Mouse (Mus musculus) liver, embryonic 15.5 days (tissue): ENCODE results near the gene Zfp266. TPM values are rescaled to one million over a fixed set of nuclear protein-coding genes. Genes with fewer than 3 reads are reported as not detected.
A peak's percentile ranks its signal among the peaks of the same experiment; 100 is the strongest.
"Not testable (repeated sequence)": the region's sequence is repeated elsewhere in the genome, so short reads cannot be mapped to it uniquely, and the experiment has no call there.

Experiments
- ATAC-seq: fragments of 200-750 bp; cut with Nextera tagmentation; 2 replicates; pipeline ENCODE4 v1.8.0; 2017; ENCODE audit warnings: moderate number of reproducible peaks, mild to moderate bottlenecking, moderate library complexity; ENCODE audit not compliant: insufficient read depth
- H3K27ac ChIP-seq: fragments of 300-500 bp; sonication (generic); replicated peaks from 2 replicates; pipeline ENCODE4 v1.5.1; 2015; ENCODE audit warnings: mild to moderate bottlenecking, inconsistent platforms
- H3K27me3 ChIP-seq: fragments of 300-500 bp; sonication (generic); 2 replicates; pipeline ENCODE4 v1.6.1; 2015; ENCODE audit warnings: mild to moderate bottlenecking, inconsistent platforms
- H3K36me3 ChIP-seq: fragments of 300-500 bp; sonication (generic); replicated peaks from 2 replicates; pipeline ENCODE4 v1.6.1; 2015; ENCODE audit warnings: moderate library complexity, mild to moderate bottlenecking, inconsistent platforms
- H3K4me1 ChIP-seq: fragments of 300-500 bp; sonication (generic); replicated peaks from 2 replicates; pipeline ENCODE4 v1.6.1; 2015; ENCODE audit warnings: inconsistent platforms
- H3K4me2 ChIP-seq: fragments of 300-500 bp; sonication (generic); 2 replicates; pipeline ENCODE4 v1.6.1; 2015; ENCODE audit warnings: moderate library complexity, mild to moderate bottlenecking, inconsistent platforms
- H3K4me3 ChIP-seq: fragments of 300-500 bp; sonication (generic); replicated peaks from 2 replicates; pipeline ENCODE4 v1.5.1; 2015; ENCODE audit warnings: mild to moderate bottlenecking, inconsistent platforms
- H3K9ac ChIP-seq: fragments of 300-500 bp; sonication (generic); 2 replicates; pipeline ENCODE4 v1.6.1; 2015; ENCODE audit warnings: moderate library complexity, mild to moderate bottlenecking, inconsistent platforms
- H3K9me3 ChIP-seq: fragments of 300-500 bp; sonication (generic); replicated peaks from 2 replicates; pipeline ENCODE4 v1.6.1; 2016; ENCODE audit warnings: inconsistent platforms
- WGBS: fragments of 180-500 bp; shearing (Covaris S2); methylation state at CpG from one replicate; pipeline ENCODE4 v1.1.7; 2015; ENCODE audit warnings: mixed read lengths; ENCODE audit not compliant: insufficient replicate concordance; 5-methylcytosine and 5-hydroxymethylcytosine counted together
- polyA plus RNA-seq: library from polyadenylated mRNA; unstranded; fragments of >200 nt; fragmentation: Nextera tagmentation; extraction: Ambion mirVana; gene quantifications from 2 replicates; pipeline ENCODE4 v1.2.1, GENCODE M21; 2015

Gene Zfp266
- polyA plus RNA-seq: 12.3 and 12.9 TPM in 2 replicates

GRCm38 (mm10) chr9:20521306-20521957, at the start of gene Zfp266:
Gene Zfp266, minus strand, starts transcription at chr9:20521417.
- whole genome bisulfite sequencing: under 1% methylated on average over 46 of the region's 46 CpGs

GRCm38 (mm10) chr9:20565326-20566030, 44.3 kb upstream of the Zfp266 start:
- H3K9ac ChIP-seq, H3K27me3 ChIP-seq, H3K9me3 ChIP-seq, H3K36me3 ChIP-seq, ATAC-seq, H3K4me2 ChIP-seq, H3K4me1 ChIP-seq, H3K4me3 ChIP-seq, H3K27ac ChIP-seq: not testable (repeated sequence)
- WGBS: 48% methylated on average over 3 of the region's 3 CpGs

More at GRCm38 (mm10) chr9:20521306-20521957, at the start of gene Zfp266:
- Histone ChIP-seq H3K4me1 (peaks cover 28% of the 10 kb centered on the region), H3K27ac (peak within 1 kb of the TSS; percentile 88), H3K36me3 (0 out of 2 replicates have a peak, but pooled peaks cover 5% of the 10 kb centered on the region), H3K4me2 (peak within 1 kb of the TSS; percentile 81), H3K9me3 (no peaks in the 10 kb centered on the region), H3K9ac (peak within 1 kb of the TSS; percentile 90), H3K27me3 (no peaks in the 10 kb centered on the region), H3K4me3 (peak within 1 kb of the TSS; percentile 95)
- peak; percentile 91 for ATAC-seq

- ATAC-seq: no peak
- Histone ChIP-seq H3K27ac (no peak overlapping the region), H3K27me3 (no peaks in the 10 kb centered on the region), H3K4me2 (no peak overlapping the region), H3K36me3 (no peaks in the 10 kb centered on the region), H3K9ac (no peak overlapping the region), H3K4me3 (no peak overlapping the region), H3K9me3 (no peaks in the 10 kb centered on the region), H3K4me1 (no peaks in the 10 kb centered on the region)
- 62% methylated on average over 5 of the region's 5 CpGs for WGBS
These were observed 41.0 kb upstream of the Zfp266 start for GRCm38 (mm10) chr9:20562177-20562576.

GRCm38 (mm10) chr9:20552698-20553097, 31.5 kb upstream of the Zfp266 start:
- Histone ChIP-seq H3K9ac (no peak overlapping the region), H3K4me1 (no peaks in the 10 kb centered on the region), H3K4me3 (no peak overlapping the region), H3K27ac (no peak overlapping the region), H3K36me3 (no peaks in the 10 kb centered on the region), H3K9me3 (no peaks in the 10 kb centered on the region), H3K4me2 (no peak overlapping the region), H3K27me3 (peaks cover 7% of the 10 kb centered on the region; the same call in 1 of the 2 replicates)
- ATAC-seq: no peak
- 63% methylated on average over 1 of the region's 1 CpGs for WGBS

GRCm38 (mm10) chr9:20551781-20552275, 30.6 kb upstream of the Zfp266 start:
- H3K27ac ChIP-seq: no peak overlapping the region
- ATAC-seq: no peak
- 47% methylated on average over 5 of the region's 5 CpGs for WGBS
- no peaks in the 10 kb centered on the region for H3K36me3 ChIP-seq
- no peaks in the 10 kb centered on the region for H3K9me3 ChIP-seq
- no peak overlapping the region for H3K4me3 ChIP-seq
- H3K4me1 ChIP-seq: no peaks in the 10 kb centered on the region
- no peak overlapping the region for H3K4me2 ChIP-seq
- no peak overlapping the region for H3K9ac ChIP-seq
- peaks cover 8% of the 10 kb centered on the region; the same call in 1 of the 2 replicates for H3K27me3 ChIP-seq

GRCm38 (mm10) chr9:20545151-20545550, 23.9 kb upstream of the Zfp266 start:
- Histone ChIP-seq H3K27me3 (peaks cover 18% of the 10 kb centered on the region), H3K9ac (peak overlapping the region; percentile 18; the same call in 1 of the 2 replicates), H3K4me2 (peak overlapping the region; percentile 78), H3K4me1 (peaks cover 14% of the 10 kb centered on the region), H3K4me3 (peak overlapping the region; percentile 56), H3K27ac (0 out of 2 replicates have a peak overlapping the region, but pooled peaks have one; percentile 51), H3K36me3 (no peaks in the 10 kb centered on the region), H3K9me3 (no peaks in the 10 kb centered on the region)
- 11% methylated on average over 8 of the region's 8 CpGs for WGBS
- no peak for ATAC-seq

GRCm38 (mm10) chr9:20544070-20544821, 23.0 kb upstream of the Zfp266 start:
- 5% methylated on average over 43 of the region's 43 CpGs for WGBS

GRCm38 (mm10) chr9:20543496-20543895, 22.3 kb upstream of the Zfp266 start:
- Histone ChIP-seq H3K9ac (no peak overlapping the region), H3K36me3 (no peaks in the 10 kb centered on the region), H3K4me3 (no peak overlapping the region), H3K27ac (no peak overlapping the region), H3K27me3 (peaks cover 18% of the 10 kb centered on the region), H3K4me1 (peaks cover 14% of the 10 kb centered on the region), H3K4me2 (peak overlapping the region; percentile 78), H3K9me3 (no peaks in the 10 kb centered on the region)
- 40% methylated on average over 6 of the region's 6 CpGs for WGBS
- no peak for ATAC-seq

More at GRCm38 (mm10) chr9:20544070-20544821, 23.0 kb upstream of the Zfp266 start:
- Histone ChIP-seq H3K4me1 (peaks cover 14% of the 10 kb centered on the region), H3K4me2 (peak overlapping the region; percentile 78), H3K9ac (peak overlapping the region; percentile 18; the same call in 1 of the 2 replicates), H3K27me3 (peaks cover 18% of the 10 kb centered on the region), H3K9me3 (no peaks in the 10 kb centered on the region), H3K4me3 (peak overlapping the region; percentile 56), H3K36me3 (no peaks in the 10 kb centered on the region), H3K27ac (peak overlapping the region; percentile 51)
- peak; percentile 88 for ATAC-seq

- Histone ChIP-seq H3K4me1 (no peaks in the 10 kb centered on the region), H3K4me3 (no peak overlapping the region), H3K27me3 (0 out of 2 replicates have a peak, but pooled peaks cover 12% of the 10 kb centered on the region), H3K9ac (no peak overlapping the region), H3K4me2 (no peak overlapping the region), H3K36me3 (no peaks in the 10 kb centered on the region), H3K9me3 (no peaks in the 10 kb centered on the region), H3K27ac (no peak overlapping the region)
- 72% methylated on average over 2 of the region's 2 CpGs for WGBS
- ATAC-seq: no peak
These were observed 15.4 kb upstream of the Zfp266 start for GRCm38 (mm10) chr9:20536598-20536997.

GRCm38 (mm10) chr9:20534326-20534926, 13.2 kb upstream of the Zfp266 start:
- Histone ChIP-seq H3K4me3 (no peak overlapping the region), H3K9ac (no peak overlapping the region), H3K4me1 (no peaks in the 10 kb centered on the region), H3K27me3 (0 out of 2 replicates have a peak, but pooled peaks cover 12% of the 10 kb centered on the region), H3K9me3 (no peaks in the 10 kb centered on the region), H3K4me2 (no peak overlapping the region), H3K36me3 (no peaks in the 10 kb centered on the region), H3K27ac (no peak overlapping the region)
- ATAC-seq: no peak
- WGBS: 56% methylated on average over 8 of the region's 8 CpGs
